Mouse (Mus musculus): ENCODE measurements around the gene Arhgef1. TPM values are rescaled to one million over a fixed set of nuclear protein-coding genes. Genes with fewer than 3 reads are reported as not detected.
"Not testable (repeated sequence)": the region's sequence is repeated elsewhere in the genome, so short reads cannot be mapped to it uniquely, and the experiment has no call there.

Arhgef1 gene
- polyA plus RNA-seq, 2 experiments from 2014 or later: 164 to 173 TPM

DNA sequence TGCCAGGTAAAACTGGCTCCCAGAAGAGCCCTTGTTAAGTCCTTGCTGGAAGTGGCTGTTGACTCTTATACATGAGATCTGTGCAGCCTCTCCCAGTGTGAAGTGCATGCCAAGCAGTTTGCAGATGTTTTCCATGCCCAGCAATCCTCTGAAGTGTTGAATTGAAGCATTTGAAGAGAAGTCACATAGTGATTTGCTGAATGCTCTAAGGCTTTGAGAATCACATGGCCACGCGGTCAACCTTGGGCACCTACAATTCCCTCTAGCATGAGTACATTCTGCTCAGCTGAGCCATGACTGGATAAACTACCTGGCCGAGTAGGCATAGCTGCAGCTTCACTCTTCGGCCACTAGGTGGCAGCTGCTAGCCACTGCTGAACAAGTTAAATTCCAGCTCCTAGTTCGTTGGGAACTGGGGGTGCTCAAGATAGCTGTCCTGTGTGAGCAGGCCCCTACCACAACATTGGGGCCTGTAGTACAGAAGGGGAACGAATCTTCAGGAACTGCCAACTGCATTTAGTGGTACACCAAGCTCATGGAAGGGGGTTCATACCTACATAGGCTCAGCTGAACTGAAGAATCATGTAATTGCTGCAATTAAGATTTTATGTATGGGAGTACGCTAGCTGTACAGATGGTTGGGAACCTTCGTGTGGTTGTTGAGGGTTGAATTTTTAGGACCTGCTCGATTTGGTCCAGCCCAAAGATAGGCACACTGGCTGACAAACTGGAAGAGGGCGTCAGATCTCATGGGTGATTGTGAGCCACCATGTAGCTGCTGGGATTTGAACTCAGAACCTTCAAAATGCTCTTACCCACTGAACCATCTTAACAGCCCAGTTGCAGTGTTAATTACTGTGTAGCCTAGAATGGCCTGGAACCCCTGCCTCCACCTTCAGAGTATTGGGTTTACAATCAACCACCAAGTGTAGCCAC is 12.2 kb upstream of the Arhgef1 start:
- ATAC-seq: peak; percentile 43

DNA sequence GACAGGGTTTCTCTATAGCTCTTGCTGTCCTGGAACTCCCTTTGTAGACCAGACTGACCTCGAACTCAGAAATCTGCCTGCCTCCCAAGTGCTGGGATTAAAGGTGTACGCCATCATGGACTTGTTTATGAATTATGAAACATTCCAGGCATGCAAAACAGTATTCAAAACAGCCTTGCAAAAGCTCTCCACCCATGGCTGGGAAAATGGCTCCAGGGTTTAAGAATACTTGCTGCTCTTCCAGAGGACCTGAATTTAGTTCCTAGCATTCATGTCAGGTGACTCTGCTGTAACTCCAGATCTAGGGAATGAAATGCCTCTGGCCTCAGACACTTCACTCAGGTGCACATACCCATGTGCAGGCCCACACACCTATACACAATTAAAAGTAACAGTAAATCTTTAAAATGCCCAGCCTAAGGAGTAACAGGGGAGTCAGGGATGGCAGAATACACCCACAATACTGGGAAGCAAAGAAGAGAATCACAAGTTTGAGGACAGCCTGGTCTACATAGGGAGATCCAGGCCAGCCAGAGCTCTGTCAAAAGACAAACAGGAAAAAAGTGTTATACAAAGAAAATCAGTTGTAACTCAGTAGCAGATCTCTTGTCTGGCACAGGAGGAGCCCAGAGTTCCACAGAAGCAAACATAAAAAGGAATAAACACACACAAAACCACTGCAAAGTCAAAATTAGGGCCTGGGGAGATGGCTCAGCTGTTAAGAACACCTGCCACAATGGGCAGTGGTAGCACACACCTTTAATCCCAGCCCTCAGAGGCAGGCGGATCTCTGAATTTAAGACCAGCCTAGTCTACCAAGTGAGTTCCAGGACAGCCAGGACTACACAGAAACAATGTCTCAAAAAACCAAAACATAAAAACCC is 11.2 kb upstream of the Arhgef1 start:
- ATAC-seq: no peak

DNA sequence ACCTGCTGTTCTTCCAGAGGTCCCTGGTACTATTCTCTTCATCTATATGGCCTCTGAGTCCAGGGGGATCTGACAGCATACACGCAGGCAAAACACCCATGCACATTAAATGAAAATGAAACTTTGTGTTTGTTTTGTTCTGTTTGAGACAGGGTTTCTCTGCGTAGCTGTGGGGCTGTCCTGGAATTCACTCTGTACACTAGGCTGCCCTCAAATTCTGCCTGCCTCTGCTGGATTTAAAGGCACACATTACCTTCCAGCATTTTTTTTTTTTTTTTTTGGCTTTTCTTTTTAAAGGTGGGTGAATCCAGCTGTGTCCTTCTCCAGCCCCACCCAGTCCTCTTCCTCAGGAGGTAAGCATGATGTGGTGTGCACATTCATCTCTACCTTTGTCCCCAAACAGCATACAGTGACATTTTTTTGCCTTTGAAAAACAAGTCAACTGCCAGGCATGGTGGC is 10.6 kb upstream of the Arhgef1 start:
- ATAC-seq: peak; percentile 43

DNA sequence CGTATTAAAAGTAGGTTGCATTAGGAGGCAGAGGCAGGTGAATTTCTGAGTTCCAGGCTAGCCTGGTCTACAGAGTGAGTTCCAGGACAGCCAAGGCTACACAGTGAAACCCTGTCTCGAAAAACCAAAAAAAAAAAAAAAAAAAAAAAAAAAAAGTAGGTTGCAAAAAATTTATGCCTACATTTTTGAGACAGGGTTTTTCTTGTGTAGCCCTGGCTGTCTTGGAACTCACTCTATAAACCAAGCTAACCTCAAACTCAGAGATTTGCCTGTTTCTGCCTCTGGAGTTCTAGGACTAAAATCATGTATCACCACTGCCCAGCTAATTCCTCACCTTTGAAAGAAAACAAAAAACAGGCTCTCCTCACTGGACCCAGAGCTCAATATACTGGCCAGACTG is 7.0 kb upstream of the Arhgef1 start:
- not testable (repeated sequence) for ATAC-seq

DNA sequence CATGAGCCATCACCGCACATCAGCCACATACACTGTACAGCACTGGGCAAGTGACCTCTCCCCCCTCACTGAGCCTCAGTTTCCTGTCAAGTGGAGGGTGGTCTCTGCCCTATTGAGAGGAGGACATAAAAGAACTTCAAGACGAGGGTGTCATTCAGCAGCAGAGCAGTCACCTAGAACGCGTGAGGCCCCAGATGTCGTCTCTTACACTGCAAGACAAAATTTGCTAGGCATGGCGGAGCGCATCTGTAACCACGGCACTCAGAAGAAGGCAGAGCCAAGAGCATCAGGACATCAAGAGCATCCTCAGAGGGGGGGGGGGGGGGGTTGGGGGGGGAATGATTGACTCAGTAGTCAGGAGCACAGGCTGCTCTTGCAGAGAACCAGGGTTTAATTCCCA is 6.4 kb upstream of the Arhgef1 start:
- no peak for ATAC-seq

DNA sequence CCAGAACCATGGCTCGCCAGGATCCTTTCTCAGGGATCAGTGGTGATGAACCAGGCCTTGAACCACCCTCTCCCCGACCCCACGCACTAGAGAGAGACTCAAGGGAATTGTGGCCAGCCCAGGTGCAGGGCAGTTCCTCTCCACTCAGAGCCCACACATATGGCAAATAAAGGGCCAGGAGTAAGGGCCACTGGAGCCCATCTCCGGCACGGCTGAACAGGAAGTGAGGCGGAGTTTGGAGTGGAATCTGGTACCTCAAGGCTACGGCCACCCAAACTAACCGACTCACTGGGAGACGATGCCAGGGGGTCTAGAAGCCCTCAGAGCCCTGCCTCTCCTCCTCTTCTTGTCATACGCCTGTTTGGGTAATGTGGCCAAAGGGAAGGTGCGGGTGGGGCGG is 5.5 kb upstream of the Arhgef1 start, which contains the start of gene Cd79a:
Gene Cd79a, plus strand, starts transcription at position 158 of the 400 bp plus-strand sequence.
- no peak for ATAC-seq

DNA sequence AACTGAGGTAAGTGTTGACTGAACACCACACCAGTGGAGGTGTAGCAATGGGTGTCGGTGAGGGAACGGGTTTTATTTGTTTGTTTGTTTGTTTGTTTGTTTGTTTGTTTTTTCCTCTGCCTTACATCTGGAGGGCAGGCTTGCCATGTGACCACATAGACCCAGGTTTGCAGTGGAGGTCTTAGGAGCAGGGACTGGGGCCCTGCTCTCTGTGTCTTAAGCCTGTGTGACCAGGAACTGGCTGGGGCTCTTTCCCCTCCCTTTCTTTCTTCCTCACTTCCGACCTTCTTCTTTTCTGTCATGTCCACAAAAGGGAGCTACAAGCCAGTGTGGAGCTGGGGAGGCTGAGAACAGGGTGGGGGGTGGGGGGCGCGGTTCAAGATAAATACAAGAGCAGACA is 4.8 kb upstream of the Arhgef1 start:
- ATAC-seq: no peak

DNA sequence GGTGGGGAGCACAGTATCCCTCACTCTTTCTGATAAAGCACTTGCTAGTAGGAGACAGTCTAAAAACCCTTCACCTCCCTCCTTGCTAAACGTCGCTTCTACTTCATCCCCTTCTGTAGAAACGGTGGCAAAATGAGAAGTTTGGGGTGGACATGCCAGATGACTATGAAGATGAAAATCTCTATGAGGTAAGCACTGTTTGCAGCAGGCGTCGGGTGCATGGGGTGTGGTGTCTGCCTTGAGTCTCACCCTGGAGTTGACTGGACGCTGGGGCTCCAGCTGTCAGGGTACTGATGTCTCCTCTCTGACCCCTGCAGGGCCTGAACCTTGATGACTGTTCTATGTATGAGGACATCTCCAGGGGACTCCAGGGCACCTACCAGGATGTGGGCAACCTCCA is 1.6 kb upstream of the Arhgef1 start:
- ATAC-seq: no peak

DNA sequence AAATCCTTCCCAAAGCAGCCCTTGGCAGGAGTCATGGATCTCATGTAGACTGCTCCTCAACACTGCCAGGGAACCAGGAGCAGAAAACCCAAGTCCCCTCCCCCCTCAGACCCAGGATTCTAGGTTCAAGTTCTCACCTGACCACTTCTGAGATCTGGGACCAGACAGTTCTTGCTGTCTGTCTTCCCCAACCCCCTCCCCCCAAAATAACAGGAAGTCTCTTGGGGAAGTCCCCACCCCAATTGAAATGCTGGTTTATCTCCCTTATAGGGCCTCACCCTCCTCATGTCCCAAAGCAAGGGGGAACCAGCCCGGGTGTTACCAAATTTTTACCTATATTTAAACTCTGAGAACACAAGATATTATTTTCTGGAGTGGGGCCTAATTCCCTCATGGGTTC is 870 bp upstream of the Arhgef1 start:
- ATAC-seq: peak; percentile 52

DNA sequence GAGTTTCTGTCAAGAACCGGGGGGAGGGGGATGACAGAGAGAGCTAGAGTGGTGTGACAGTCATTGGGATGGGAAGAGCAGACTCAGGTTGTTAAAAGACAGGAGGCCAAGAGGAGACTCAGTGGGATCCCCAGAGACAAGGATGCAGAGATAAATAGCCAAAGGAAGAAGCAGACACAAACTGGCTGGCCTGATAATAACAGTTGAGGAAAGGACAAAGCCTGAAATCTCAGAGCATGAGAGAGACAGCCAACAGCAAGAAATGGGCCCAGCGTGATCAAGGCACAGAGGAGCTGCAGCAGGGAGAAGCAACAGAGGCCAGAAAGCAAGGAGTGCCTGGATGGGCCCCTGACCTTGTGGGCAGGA is 465 bp upstream of the Arhgef1 start:
- ATAC-seq: no peak

DNA sequence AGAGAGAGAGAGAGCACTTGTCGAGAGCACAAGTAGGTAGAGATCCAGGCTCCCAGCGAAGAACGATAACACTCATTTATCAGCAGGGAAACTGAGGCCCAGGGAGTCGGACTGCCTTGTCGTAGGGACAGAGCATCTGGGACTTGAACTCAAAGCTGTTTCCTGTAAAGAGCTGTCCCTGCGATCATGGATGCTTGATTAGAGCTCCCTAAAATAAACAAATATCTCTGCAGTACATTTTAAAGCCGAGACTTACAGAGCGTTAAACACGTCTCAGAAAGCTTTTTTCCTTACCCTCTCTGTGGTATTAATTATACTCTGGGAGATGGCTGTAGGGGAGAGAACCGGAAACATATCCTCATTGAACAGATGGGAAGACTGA is 723 bp downstream of the Arhgef1 start:
- no peak for ATAC-seq

DNA sequence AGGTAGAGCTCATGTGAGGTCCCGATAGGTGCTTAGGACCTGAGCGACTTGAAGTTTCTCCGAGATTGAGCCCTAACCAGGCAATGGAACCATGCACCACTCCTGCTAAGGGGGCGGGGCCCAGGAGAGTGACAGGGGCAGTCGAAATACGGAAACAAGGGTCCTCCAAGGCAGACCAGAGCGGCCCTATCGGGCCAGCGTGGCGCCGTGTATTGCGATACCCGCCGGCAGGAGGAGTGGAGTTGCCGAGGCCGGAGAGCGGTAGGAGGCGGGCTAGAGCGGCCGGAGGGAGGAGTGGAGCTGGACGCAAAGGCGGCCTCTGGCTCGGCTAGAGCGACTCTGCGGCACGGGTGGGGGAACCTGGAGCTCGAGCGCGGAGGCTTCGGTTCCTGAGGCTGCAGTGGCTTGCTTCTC is 1.4 kb downstream of the Arhgef1 start:
- peak; percentile 69 for ATAC-seq

DNA sequence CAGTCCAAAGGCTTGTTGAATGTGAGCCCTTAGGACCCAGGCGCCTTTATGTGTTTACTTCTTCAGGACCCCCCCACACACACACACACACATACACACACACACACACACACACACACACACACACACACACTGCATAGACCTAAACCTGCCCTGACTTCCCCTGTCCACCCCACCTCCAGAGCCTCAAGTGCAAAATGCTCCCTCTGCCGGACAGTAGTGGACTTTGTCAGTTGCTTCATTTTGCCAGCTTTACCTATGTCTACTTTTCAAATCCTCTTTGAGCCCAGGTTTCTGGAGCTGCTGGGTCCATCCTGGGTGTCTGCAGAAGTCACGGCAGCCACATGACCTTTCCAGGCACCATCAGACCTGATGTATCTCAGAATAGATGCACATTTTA is 2.2 kb downstream of the Arhgef1 start:
- ATAC-seq: no peak

DNA sequence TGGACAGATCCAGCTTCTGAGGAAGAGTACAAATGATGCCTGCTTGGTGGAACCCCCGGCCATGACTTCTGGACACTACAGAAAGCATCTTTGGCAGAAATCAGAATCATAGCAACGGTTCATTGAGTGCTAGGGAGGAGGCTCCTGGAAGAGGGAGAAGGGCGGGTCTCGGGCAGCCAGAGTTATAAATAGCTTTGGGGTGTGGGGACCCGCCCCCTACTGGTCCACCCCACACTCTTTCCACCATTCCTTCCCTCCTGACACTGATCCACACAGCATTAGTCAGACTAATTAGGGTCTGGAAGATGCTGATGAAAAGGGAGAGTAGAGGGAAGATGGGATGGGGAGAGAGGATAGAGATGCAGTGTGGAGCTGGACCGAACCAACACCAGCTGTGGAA is 3.8 kb downstream of the Arhgef1 start:
- no peak for ATAC-seq

DNA sequence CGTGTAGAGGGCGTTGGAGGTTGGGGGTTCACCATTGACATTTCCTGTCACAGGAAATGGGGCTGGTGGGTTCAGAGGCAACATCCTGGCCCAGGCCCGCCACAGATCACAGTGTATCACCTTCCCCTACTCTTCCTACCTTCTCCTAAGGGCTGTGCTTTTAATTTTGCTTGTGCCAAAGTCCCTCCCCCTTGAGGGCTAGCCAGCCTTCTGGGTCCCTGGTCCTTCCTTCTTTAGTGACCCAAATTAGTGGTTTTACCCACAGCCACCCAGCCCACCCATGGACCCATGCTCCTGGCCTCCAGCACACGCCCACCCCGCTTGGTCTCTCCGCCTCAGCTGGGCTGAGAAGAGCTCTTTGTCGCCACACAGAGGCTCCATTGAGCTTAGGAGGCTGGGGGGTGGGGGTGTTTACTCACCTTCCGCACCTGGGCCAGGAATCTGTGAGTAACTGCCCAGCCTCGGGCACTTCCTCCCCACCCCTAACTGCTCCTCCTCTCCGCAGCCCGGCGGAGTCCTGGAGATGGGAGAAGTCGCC is 4.6 kb downstream of the Arhgef1 start:
- ATAC-seq: peak; percentile 73

DNA sequence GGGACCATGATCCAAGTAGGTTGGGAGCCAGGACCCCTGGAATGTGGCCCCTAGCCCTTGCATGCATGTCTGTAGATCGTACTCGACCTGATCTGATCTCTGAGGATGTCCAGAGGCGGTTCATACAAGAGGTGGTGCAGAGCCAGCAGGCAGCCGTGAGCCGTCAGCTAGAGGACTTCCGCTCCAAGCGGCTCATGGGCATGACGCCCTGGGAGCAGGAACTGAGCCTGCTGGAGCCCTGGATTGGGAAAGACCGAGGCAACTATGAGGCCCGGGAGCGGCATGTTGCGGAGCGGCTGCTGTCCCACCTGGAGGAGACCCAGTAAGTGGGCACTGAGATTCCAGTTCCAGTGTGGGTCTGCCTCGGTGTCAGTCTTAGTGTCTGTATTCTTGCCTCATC is 9.8 kb downstream of the Arhgef1 start:
- ATAC-seq: no peak

DNA sequence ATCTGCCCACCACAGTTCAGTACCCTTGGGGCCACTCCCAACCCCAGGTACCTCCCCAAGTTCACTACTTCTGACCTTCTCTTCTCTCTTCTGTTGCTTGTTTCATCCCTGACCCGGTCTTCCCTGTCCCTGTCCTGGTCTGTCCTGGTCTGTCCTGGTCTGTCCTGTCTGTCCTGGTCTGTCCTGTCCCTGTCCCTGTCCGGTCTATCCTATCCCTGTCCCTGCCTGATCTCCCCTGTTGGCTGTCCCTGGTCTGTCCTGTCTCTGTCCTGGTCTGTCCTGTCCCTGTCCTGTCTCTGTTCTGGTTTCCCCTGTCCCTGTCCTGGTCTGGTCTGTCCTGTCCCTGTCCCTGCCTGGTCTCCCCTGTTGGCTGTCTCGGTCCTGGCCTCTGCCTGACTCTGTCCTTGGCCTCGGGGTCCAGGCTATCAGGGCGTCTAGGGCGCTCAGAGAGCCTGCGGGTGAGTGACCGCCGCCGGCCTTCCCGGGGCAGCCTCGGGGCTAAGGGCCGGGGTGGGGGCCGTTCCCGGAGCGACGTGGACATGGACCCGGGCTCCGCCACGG is 16.1 kb downstream of the Arhgef1 start:
- no peak for ATAC-seq

DNA sequence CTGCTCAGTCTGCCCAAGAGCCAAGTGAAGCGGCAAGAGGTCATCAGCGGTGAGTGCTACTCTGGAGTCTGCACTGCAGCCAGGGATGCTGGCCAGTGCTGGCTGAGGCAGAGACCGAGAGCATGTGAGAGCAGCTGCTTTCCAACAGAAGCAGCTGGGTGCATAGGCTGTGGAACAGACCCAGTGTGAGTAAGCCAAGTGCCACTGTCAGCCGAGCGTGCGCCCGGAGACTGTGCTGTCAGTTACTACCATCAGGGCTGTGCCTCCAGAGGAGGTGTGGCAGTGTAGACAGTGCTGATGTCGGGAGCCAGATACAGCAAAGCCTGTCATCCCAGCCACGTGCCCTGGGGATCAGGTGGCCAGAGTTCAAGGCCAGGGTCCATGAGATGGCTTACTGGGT is 17.0 kb downstream of the Arhgef1 start:
- no peak for ATAC-seq

DNA sequence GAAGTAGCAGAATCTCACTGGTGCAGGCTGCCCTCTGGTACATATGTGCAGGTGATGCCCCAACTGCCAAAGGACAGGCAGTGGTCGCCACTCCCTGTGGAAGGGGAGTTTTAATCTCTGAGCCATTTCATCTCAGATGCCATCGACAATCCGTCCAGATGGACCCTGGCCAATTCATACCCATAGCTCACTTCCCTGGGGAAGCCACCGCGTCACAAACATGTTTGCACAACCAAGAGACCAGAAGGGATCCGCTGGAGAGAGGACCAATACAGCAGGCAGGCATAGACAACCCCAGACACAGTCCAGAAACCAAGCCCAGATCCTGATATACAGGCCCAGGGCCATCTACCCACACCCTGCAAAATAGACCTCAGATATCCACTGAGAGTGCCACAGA is 27.8 kb downstream of the Arhgef1 start:
- ATAC-seq: no peak

DNA sequence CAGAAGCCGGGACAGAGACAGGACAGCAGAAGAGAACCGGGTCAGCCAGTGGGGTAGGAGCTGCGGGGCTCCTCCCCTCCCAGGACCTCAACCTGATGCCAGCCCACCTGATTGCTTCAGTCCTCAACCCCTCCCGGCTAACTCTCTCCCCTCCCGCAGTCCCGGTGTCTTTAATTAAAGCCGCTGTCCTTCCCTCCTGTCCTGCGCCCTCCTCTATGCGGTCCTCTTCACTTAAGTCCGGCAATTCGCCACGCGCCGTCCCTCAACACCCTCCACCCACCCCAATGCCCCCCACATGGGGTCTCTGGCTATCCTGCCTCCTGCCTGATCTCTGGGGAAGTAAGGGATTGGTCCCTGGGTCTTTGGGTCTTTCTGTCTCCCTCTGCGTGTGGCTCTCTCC is 28.9 kb downstream of the Arhgef1 start:
- no peak for ATAC-seq

DNA sequence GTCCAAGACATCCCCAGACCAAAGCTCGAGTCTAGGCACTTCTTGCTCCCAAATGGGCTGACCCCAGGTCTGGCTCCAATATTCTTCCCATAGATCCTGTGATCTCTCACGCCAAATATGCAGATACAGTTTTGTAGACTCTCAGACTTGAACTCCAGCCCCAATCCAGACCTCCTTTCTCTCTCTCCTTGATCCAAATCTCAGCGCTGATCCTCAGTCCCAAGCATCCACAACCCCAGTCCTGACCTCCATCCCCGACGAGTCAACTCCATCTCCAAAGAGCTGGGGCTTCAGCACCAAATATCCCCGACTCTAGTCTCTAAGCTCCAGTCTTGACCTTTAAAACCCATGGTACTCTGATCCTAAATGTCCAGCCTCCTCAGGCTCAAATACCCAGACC is 40.9 kb downstream of the Arhgef1 start:
- ATAC-seq: no peak

DNA sequence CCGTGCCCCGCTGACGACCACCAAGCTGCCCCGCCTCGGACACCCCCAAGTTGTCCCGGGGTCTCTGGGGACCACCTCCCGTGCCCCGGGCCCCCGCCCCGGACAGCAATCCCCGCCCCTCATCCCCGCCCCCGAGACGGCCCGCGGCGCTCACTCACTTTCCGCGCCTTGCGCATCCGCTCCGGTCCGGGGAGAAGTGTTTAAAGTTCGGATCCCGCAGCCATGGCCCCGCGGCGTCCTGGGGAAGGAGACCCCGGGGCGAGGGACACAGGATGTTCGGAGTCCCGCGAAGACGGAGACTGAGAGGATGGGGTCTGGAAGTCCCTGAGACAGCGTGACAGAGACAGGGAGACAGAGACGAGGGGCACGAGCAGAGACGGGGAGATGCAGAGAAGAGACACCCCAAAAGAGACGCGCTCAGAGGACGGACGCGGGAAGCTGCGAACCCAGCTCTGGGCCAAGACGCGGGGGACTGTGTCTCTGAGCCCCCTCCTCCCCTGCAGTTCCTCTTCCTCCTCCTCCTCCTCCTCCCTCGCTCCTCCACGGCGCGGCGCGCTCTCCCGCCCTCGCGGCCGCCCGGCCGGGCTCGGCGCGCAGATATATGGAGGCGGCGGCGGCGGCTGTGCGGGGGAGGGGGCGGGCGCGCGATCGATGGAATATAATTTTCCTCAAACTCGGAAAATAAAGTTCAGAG is 41.7 kb downstream of the Arhgef1 start, which contains the start of gene Gm4881:
Gene Gm4881, minus strand, starts transcription at position 238 of the 694 bp plus-strand sequence.
- no peak for ATAC-seq

Data from activated CD4-positive, CD25-positive, alpha-beta regulatory T cell, adult 4 months (primary cell).